Mouse (Mus musculus) limb, embryonic 13.5 days (tissue): Measurements from ENCODE around the gene Neu3. TPM values are rescaled to one million over a fixed set of nuclear protein-coding genes. Genes with fewer than 3 reads are reported as not detected.
A peak's percentile ranks its signal among the peaks of the same experiment; 100 is the strongest.
"Not testable (repeated sequence)": the region's sequence is repeated elsewhere in the genome, so short reads cannot be mapped to it uniquely, and the experiment has no call there.

Experiments used
- ATAC-seq: fragments of 200-750 bp; cut with Nextera tagmentation; 2 replicates; pipeline ENCODE4 v1.8.0; 2017; ENCODE audit warnings: low read depth, moderate number of reproducible peaks, moderate TSS enrichment; ENCODE audit not compliant: low FRiP score
- H3K27ac ChIP-seq: fragments of 300-500 bp; sonication (generic); 2 replicates; pipeline ENCODE4 v1.5.1; 2015; ENCODE audit warnings: inconsistent platforms, mild to moderate bottlenecking, moderate library complexity
- H3K27me3 ChIP-seq: fragments of 300-500 bp; sonication (generic); 2 replicates; pipeline ENCODE4 v1.6.1; 2015; ENCODE audit warnings: mild to moderate bottlenecking, inconsistent platforms
- H3K36me3 ChIP-seq: fragments of 300-500 bp; sonication (generic); 2 replicates; pipeline ENCODE4 v1.6.1; 2015; ENCODE audit warnings: inconsistent platforms, mild to moderate bottlenecking, moderate library complexity
- H3K4me1 ChIP-seq: fragments of 300-500 bp; sonication (generic); 2 replicates; pipeline ENCODE4 v1.6.1; 2015; ENCODE audit warnings: inconsistent platforms
- H3K4me2 ChIP-seq: fragments of 300-500 bp; sonication (generic); replicated peaks from 2 replicates; pipeline ENCODE4 v1.6.1; 2015; ENCODE audit warnings: inconsistent platforms, mild to moderate bottlenecking, moderate library complexity
- H3K4me3 ChIP-seq: fragments of 300-500 bp; sonication (generic); 2 replicates; pipeline ENCODE4 v1.5.1; 2015; ENCODE audit warnings: moderate library complexity, mild to moderate bottlenecking, inconsistent platforms
- H3K9ac ChIP-seq: fragments of 300-500 bp; sonication (generic); 2 replicates; pipeline ENCODE4 v1.6.1; 2015; ENCODE audit warnings: mild to moderate bottlenecking, inconsistent platforms
- H3K9me3 ChIP-seq: fragments of 300-500 bp; sonication (generic); 2 replicates; pipeline ENCODE4 v1.6.1; 2016; ENCODE audit warnings: inconsistent platforms
- WGBS: fragments of 180-500 bp; shearing (Covaris S2); methylation state at CpG from one replicate; pipeline ENCODE4 v1.1.7; 2015; 5-methylcytosine and 5-hydroxymethylcytosine counted together
- polyA plus RNA-seq: library from polyadenylated mRNA; unstranded; fragments of >200 nt; fragmentation: Nextera tagmentation; extraction: Ambion mirVana; gene quantifications from 2 replicates; pipeline ENCODE4 v1.2.1, GENCODE M21; 2015

The Neu3 gene
- polyA plus RNA-seq, 1 experiment from 2014 or later, result 4.3 TPM

- not testable (repeated sequence) for H3K4me3 ChIP-seq, ATAC-seq, H3K4me2 ChIP-seq, H3K36me3 ChIP-seq, H3K4me1 ChIP-seq, H3K9me3 ChIP-seq, H3K27ac ChIP-seq, H3K27me3 ChIP-seq, H3K9ac ChIP-seq
- 84% methylated on average over 3 of the region's 3 CpGs for WGBS
Observed at GRCm38 (mm10) chr7:99804033-99804432, 24.2 kb downstream of the Neu3 start.

DNA sequence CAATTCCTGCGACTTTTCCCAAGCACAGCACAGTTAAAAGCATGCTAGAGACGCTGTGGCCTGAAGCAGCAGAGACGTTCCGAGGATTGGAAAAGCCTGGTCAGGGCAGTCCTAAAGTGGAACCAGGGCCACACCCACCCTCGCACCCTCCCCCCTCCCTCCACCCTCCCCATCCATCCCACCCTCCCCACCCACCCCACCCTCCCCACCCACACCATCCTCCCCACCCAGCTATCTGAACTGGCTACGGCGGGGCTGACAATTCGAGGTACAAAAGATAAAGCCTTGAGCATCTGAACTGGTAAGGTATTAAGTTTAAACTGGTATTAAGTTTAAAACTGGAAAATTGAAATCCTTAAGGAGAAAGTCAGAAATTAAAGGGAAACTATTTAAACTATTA lies 24.7 kb downstream of the Neu3 start:
- no peaks in the 10 kb centered on the region for H3K4me1 ChIP-seq
- ATAC-seq, result no peak
- no peak overlapping the region for H3K27ac ChIP-seq
- no peak overlapping the region for H3K9ac ChIP-seq
- no peak overlapping the region for H3K4me2 ChIP-seq
- H3K4me3 ChIP-seq, result no peak overlapping the region
- H3K9me3 ChIP-seq, result no peaks in the 10 kb centered on the region
- H3K36me3 ChIP-seq, result no peaks in the 10 kb centered on the region
- WGBS, result 64% methylated on average over 8 of the region's 8 CpGs
- H3K27me3 ChIP-seq, result no peaks in the 10 kb centered on the region

GRCm38 (mm10) chr7:99799118-99799517 lies 29.1 kb downstream of the Neu3 start:
- Histone ChIP-seq H3K36me3 (no peaks in the 10 kb centered on the region), H3K9ac (no peak overlapping the region), H3K9me3 (no peaks in the 10 kb centered on the region), H3K4me3 (no peak overlapping the region), H3K4me1 (peaks cover 18% of the 10 kb centered on the region), H3K27ac (no peak overlapping the region), H3K27me3 (peaks cover 27% of the 10 kb centered on the region), H3K4me2 (no peak overlapping the region)
- no peak for ATAC-seq
- WGBS, result 79% methylated on average over 7 of the region's 7 CpGs

GRCm38 (mm10) chr7:99797911-99798647 lies 30.1 kb downstream of the Neu3 start:
- 28% methylated on average over 6 of the region's 6 CpGs for WGBS
- H3K9ac ChIP-seq, result no peak overlapping the region
- ATAC-seq, result no peak
- H3K27me3 ChIP-seq, result peaks cover 30% of the 10 kb centered on the region
- no peak overlapping the region for H3K4me2 ChIP-seq
- H3K27ac ChIP-seq, result no peak overlapping the region
- H3K36me3 ChIP-seq, result no peaks in the 10 kb centered on the region
- no peaks in the 10 kb centered on the region for H3K9me3 ChIP-seq
- no peak overlapping the region for H3K4me3 ChIP-seq
- peaks cover 18% of the 10 kb centered on the region for H3K4me1 ChIP-seq

GRCm38 (mm10) chr7:99797261-99797660 lies 31.0 kb downstream of the Neu3 start:
- H3K9me3 ChIP-seq, result no peaks in the 10 kb centered on the region
- peaks cover 18% of the 10 kb centered on the region for H3K4me1 ChIP-seq
- no peak overlapping the region for H3K27ac ChIP-seq
- no peaks in the 10 kb centered on the region for H3K36me3 ChIP-seq
- H3K4me2 ChIP-seq, result no peak overlapping the region
- H3K4me3 ChIP-seq, result no peak overlapping the region
- ATAC-seq, result no peak
- 76% methylated on average over 3 of the region's 3 CpGs for WGBS
- H3K27me3 ChIP-seq, result peaks cover 30% of the 10 kb centered on the region
- no peak overlapping the region for H3K9ac ChIP-seq

DNA sequence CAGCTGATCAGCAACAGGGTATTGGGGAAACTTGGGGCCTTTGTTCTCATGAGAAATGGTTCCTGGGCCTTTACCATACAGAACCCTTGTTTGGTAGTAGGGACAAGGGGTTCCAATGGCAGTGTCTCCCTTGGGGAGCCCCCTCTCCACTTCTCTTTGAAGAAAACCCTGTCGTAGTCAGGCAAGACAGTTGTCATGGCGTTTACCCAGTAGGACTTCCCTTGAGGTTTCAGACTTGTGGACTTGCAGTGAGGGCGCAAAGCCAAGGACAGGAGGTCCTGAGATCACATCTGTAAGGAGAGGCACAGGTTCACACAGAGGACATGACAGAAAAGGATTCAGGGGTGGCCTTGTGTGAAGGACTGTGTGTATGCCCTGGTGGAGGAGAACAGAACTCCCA lies 31.7 kb downstream of the Neu3 start:
- no peak overlapping the region for H3K27ac ChIP-seq
- WGBS, result 68% methylated on average over 3 of the region's 3 CpGs
- no peaks in the 10 kb centered on the region for H3K9me3 ChIP-seq
- H3K4me1 ChIP-seq, result peaks cover 18% of the 10 kb centered on the region
- peaks cover 30% of the 10 kb centered on the region for H3K27me3 ChIP-seq
- ATAC-seq, result no peak
- H3K4me3 ChIP-seq, result no peak overlapping the region
- no peak overlapping the region for H3K9ac ChIP-seq
- no peaks in the 10 kb centered on the region for H3K36me3 ChIP-seq
- H3K4me2 ChIP-seq, result no peak overlapping the region

GRCm38 (mm10) chr7:99795192-99795981 lies 32.8 kb downstream of the Neu3 start:
- 11% methylated on average over 17 of the region's 17 CpGs for WGBS
- H3K4me3 ChIP-seq, result no peak overlapping the region
- H3K9me3 ChIP-seq, result no peaks in the 10 kb centered on the region
- ATAC-seq, result 0 out of 2 replicates have a peak, but pooled peaks have one; percentile 38
- H3K27me3 ChIP-seq, result peaks cover 30% of the 10 kb centered on the region
- H3K27ac ChIP-seq, result no peak overlapping the region
- peaks cover 18% of the 10 kb centered on the region for H3K4me1 ChIP-seq
- peak overlapping the region; percentile 51 for H3K4me2 ChIP-seq
- no peaks in the 10 kb centered on the region for H3K36me3 ChIP-seq
- no peak overlapping the region for H3K9ac ChIP-seq

DNA sequence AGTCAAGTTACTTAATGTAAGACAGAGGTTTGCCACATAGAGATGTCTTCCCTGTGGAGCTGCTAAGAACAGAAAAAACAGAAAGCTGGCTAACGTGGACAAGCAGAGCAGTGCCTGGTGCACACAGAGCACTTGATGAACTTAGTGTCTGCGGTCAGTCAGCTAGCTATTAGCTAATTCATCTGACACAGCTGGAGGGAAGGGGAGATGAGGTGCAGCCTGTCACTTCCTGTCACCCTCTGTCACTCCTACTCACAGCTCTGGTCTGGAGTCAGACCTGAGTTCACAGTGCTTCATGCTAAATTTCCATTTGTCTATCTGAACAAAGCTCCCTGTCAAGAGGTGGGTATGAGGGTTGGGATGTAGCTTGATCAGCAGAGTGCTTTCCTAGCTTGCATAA lies 34.1 kb downstream of the Neu3 start:
- no peak overlapping the region for H3K4me3 ChIP-seq
- H3K4me2 ChIP-seq, result no peak overlapping the region
- H3K9ac ChIP-seq, result no peak overlapping the region
- H3K27ac ChIP-seq, result no peak overlapping the region
- H3K4me1 ChIP-seq, result peaks cover 19% of the 10 kb centered on the region
- H3K36me3 ChIP-seq, result no peaks in the 10 kb centered on the region
- 52% methylated on average over 2 of the region's 2 CpGs for WGBS
- ATAC-seq, result no peak
- peaks cover 30% of the 10 kb centered on the region for H3K27me3 ChIP-seq
- H3K9me3 ChIP-seq, result no peaks in the 10 kb centered on the region

DNA sequence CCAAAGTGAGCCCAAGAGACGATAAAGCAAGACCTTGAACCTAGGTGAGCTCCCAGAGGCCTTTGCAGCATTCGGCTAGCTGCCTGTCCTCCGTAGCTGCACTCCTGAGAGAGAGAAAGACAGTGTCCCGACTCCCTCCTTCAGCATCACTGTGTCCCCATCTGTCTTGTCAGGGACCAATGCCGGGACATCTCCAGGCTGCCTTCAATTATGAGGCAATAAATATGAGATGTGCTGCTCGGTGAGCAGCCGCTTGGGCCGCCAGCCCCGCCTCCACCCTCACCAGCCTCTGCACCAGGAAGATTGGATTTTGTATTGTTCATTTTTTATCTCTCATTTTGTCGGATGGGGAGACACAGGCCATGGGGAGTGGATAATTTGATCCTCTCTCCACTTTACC lies 37.4 kb downstream of the Neu3 start:
- no peak overlapping the region for H3K4me2 ChIP-seq
- ATAC-seq, result no peak
- WGBS, result 68% methylated on average over 10 of the region's 10 CpGs
- H3K9me3 ChIP-seq, result no peaks in the 10 kb centered on the region
- H3K4me1 ChIP-seq, result peaks cover 24% of the 10 kb centered on the region
- H3K27ac ChIP-seq, result no peak overlapping the region
- H3K9ac ChIP-seq, result no peak overlapping the region
- no peak overlapping the region for H3K4me3 ChIP-seq
- peaks cover 17% of the 10 kb centered on the region for H3K27me3 ChIP-seq
- no peaks in the 10 kb centered on the region for H3K36me3 ChIP-seq

- Histone ChIP-seq H3K9ac (no peak overlapping the region), H3K27me3 (no peaks in the 10 kb centered on the region; the same call in none of the 2 replicates), H3K36me3 (no peaks in the 10 kb centered on the region), H3K4me3 (no peak overlapping the region), H3K9me3 (no peaks in the 10 kb centered on the region), H3K27ac (no peak overlapping the region; the same call in 1 of the 2 replicates), H3K4me2 (no peak overlapping the region), H3K4me1 (peaks cover 15% of the 10 kb centered on the region)
- ATAC-seq, result peak; percentile 75; the same call in 1 of the 2 replicates
- 7% methylated on average over 5 of the region's 5 CpGs for WGBS
Observed at GRCm38 (mm10) chr7:99788563-99788962, 39.7 kb downstream of the Neu3 start.

- Histone ChIP-seq H3K4me3 (no peak overlapping the region), H3K36me3 (no peaks in the 10 kb centered on the region), H3K4me1 (peaks cover 15% of the 10 kb centered on the region), H3K4me2 (no peak overlapping the region), H3K9ac (no peak overlapping the region), H3K27ac (no peak overlapping the region; the same call in 1 of the 2 replicates), H3K9me3 (no peaks in the 10 kb centered on the region), H3K27me3 (no peaks in the 10 kb centered on the region; the same call in none of the 2 replicates)
- ATAC-seq, result 0 out of 2 replicates have a peak, but pooled peaks have one; percentile 11
- 15% methylated on average over 2 of the region's 2 CpGs for WGBS
Observed at GRCm38 (mm10) chr7:99787935-99788334, 40.3 kb downstream of the Neu3 start.

- H3K4me1 ChIP-seq, result peaks cover 15% of the 10 kb centered on the region
- no peak overlapping the region for H3K27ac ChIP-seq
- H3K9ac ChIP-seq, result no peak overlapping the region
- H3K9me3 ChIP-seq, result no peaks in the 10 kb centered on the region
- no peak for ATAC-seq
- WGBS, result 86% methylated on average over 3 of the region's 3 CpGs
- H3K4me3 ChIP-seq, result no peak overlapping the region
- no peaks in the 10 kb centered on the region for H3K36me3 ChIP-seq
- no peaks in the 10 kb centered on the region; the same call in 1 of the 2 replicates for H3K27me3 ChIP-seq
- no peak overlapping the region for H3K4me2 ChIP-seq
Observed at GRCm38 (mm10) chr7:99786774-99787173, 41.4 kb downstream of the Neu3 start.
